Mouse (Mus musculus) brain, embryonic 14.5 days (tissue): ENCODE measurements at regions not wholly inside any gene's neighbourhood (a gene's known extent, or its start where the extent isn't known, plus 50 kb on each side); places are given as distances from the start of the nearest gene placed in this dataset.

Experiments used
- CTCF ChIP-seq: fragments of 200-500 bp; IDR thresholded peaks from 2 replicates; pipeline ENCODE4 v1.5.1; 2012; ENCODE audit warnings: inconsistent platforms, mild to moderate bottlenecking, moderate library complexity, borderline replicate concordance; ENCODE audit not compliant: insufficient read depth, insufficient read length; ENCODE audit errors: extremely low read depth
- POLR2A ChIP-seq: fragments of 200-500 bp; IDR thresholded peaks from 2 replicates; pipeline ENCODE4 v1.6.1; 2012; ENCODE audit warnings: mild to moderate bottlenecking, inconsistent platforms, borderline replicate concordance; ENCODE audit not compliant: poor library complexity, insufficient read depth, insufficient read length, severe bottlenecking; ENCODE audit errors: extremely low read depth

GRCm38 (mm10) chr15:50408985-50409384 lies 3475.7 kb upstream of the Gm7489 start:
- TF ChIP-seq POLR2A (no peak), CTCF (no peak)
